Mouse (Mus musculus): ENCODE measurements at regions not wholly inside any gene's neighbourhood (a gene's known extent, or its start where the extent isn't known, plus 50 kb on each side); places are given as distances from the start of the nearest gene placed in this dataset.
"Not testable (repeated sequence)": the region's sequence is repeated elsewhere in the genome, so short reads cannot be mapped to it uniquely, and the experiment has no call there.

DNA sequence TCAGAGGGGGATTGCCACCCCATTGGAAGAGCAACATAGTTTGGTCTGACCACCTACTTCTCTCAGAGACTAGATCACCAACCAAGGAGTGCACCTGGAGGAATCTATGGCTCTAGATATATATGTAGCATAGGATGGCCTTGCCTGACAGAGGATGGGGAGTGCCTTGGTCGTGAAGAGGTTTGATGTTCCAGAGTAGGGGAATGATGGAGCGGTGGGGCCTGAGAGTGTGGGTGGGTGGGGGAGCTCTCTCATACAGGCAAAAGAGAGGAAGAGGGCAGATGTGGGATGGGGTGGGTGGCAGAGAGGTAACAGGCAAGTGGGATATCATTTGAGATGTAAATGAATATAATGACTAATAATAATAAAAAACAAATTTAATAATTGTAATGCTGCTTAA, 874.0 kb downstream of the Amy2a5 start:
- DNase-seq = no peak

DNA sequence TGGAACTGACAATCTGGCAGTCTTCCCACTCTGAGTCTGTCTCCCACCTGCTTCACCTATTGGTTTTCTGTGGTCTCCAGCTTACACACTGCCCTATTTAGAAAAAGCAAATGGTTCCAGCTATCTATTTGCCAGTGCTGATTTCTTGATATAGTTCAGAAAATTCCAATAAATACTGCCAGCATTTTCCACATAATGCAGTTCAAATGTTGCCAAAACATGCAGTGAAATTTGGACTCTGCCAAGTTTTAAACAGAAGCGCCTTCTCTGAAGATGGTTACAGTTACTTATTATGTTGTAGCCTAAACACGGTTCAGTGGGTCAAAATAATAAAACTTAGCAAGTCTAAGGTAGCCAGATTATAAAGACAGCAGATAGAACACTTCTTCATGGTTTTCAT, 912.8 kb downstream of the Amy2a5 start:
- no peak for DNase-seq

DNA sequence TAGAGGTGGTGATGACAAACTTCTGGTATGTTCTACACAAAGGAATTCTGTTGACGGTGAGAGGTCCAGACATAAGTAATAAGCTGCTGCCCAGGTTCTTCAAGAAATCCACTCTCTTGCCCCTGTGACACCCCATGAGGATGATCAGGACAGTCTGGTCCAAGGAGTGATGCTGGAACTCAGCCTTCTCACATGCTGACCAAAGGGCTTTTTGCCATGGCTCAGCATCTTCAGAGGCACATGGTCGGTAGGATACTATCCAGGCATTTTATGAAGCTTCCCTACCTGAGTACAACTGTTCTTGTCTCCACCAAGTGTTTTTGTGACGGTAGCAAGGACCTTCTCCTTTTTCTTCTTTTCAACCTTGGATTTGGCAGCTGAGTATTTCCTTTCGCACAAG, 927.5 kb downstream of the Amy2a5 start:
- DNase-seq = no peak

DNA sequence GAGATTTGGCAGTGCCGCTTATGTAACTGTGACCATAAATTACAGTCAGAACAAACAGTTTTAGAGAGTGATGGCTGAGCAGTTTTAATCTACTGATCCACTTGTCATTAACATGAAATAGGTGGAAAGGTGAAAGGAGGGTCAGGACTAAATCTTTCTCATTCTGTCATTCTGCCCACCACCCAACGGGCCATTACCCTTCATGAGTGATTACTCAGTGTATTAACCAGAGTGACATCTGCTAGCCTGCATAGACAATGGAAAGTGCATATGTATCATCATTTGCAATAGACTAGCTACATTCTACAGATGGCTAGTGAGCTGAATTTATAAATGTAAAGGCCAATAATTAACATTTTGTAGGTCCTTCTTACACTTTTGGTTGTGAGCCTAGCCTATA, 933.3 kb downstream of the Amy2a5 start:
- no peak for DNase-seq

DNA sequence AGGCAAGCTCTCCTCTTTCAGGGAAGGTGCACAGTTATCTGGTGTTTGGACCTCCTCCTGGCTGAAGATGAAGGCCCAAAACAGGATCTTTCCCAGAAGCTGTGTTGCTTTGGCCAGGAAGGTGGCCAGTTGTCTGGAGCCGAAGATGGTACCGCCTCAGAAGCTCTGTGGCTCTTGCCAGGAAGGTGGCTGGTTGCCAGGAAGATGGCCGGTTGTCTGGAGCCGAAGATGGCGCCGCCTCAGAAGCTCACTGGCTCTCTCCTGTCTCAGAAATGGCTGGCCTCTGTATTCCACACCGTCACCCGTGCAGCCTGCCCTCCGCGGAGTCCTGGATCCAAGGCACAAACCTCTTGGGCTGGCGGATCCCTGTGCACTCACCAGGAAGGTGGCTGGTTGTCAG, 937.4 kb downstream of the Amy2a5 start:
- DNase-seq = peak; percentile 10 to 41

DNA sequence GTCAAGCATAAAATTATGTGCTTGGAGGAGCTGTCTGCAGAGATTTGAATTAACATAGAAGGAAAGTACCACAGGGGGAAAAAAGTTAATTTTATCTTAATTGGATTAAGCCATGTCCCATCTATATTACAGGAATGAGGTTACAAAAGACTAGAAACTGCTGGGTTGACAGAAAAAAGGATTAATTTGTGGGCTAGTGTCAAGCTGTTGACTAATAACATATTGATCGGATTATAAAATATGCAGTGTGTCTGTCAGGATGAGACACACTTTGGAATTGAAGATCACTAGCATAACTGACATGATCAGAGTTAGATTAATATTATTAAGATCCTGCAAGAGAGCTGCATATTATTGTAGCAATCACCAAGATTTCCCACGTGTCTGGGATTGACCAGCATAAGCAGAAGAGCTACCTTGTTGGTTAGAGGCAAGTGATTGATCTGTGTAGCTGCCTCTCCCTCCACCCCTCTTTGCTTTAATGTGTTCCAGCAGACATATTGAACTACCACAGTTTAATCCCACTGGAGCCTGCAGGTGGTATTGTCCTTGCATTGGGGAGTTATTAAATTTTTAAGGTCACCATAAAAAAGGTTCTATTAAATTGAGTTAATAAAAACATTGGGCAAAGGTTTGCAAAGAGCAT, 979.7 kb downstream of the Amy2a5 start:
- DNase-seq = no peak

DNA sequence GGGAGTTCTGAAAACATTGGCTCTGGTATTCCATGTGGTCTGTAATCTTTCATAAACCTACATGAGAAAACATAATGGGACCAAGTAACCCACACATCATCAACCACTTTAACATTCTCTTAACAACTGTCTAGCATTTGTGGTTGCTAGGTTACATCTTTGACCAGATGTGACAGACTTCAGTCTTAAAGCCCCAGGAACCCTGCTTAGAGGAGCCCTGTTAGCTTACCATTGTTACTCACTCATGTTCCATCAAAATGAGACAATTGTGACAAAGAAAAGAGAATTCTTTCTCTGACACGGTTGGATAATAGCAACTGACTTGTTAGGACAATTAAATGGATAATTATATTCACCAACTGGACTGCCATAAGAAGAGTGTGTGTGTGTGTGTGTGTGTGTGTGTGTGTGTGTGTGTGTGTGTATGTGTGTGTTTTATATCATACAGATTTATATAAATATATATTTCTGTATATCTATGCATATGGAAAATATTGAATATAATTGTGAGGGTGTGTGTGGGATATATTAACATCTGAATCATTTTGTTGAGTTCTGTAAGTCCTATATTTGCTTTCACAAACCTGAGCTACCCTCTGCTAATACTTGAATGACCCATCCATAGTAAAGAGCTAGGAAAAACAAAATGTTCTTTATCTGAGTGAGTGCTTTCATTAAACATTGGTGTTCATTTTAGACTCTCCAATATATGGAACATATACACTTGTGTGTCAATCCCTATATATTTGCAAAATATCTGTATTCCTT, 997.1 kb downstream of the Amy2a5 start:
- no peak for DNase-seq

DNA sequence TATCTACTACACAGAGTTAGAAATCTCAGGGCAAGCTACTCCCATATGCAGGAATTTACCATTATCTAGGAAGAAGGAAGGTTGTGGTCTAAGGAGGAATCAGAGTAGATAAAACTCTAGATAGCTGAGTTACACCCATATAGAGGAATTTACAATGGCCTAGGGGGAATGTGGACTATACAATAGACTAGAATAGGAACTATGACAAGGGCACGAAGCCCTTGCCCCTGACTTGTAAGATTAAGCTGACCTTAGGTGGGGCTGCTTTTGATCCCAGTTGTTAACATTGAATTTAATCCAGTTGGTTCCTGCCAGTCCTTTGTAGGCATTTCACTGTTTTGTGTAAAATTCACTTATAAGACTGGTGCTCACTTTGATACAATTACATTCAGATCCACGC, 1015.7 kb downstream of the Amy2a5 start:
- not testable (repeated sequence) for DNase-seq

DNA sequence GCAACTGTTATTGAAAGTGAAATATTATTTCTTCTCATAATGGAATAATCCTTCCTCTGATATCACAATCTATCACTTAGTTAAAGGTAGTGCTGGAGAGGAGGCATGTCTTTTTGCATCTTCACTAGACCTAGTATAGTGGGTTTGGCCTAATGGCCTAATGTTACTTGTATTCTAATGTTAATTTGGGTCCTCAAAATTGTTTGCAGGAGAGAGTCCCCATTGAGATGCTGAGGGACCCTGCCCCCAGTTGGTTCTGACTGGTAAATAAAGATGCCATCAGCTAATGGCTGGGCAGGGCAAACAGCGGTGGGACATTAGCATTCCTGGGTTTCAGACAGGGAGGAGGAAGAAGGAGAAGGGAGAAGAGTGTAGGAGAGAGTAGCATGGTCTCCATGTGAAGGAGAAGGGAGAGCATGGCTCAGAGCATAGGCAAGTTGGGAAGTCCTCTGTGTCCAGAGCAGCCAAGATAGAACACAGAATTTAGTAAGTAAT, 1019.0 kb downstream of the Amy2a5 start:
- DNase-seq = no peak

Measured in cerebellum, postnatal 36 days (tissue).